Mouse (Mus musculus) CH12.LX (cell line): Measurements from ENCODE around the gene Sdccag8.

ENCODE experiments used
- BHLHE40 ChIP-seq: IDR thresholded peaks from 2 replicates; pipeline ENCODE4 v1.6.1; 2011; ENCODE audit warnings: mild to moderate bottlenecking, low read depth, low read length, improper control_type of control experiment
- CHD2 ChIP-seq: IDR thresholded peaks from 2 replicates; pipeline ENCODE4 v1.6.1; 2011; ENCODE audit warnings: low read length, improper control_type of control experiment
- MXI1 ChIP-seq: IDR thresholded peaks from 2 replicates; pipeline ENCODE4 v1.6.1; 2011; ENCODE audit warnings: mild to moderate bottlenecking, low read depth, low read length, improper control_type of control experiment
- NRF1 ChIP-seq: IDR thresholded peaks from 2 replicates; pipeline ENCODE4 v1.6.1; 2014; ENCODE audit warnings: low read depth, mild to moderate bottlenecking, inconsistent platforms, low read length, improper control_type of control experiment, moderate library complexity
- POLR2A ChIP-seq: IDR thresholded peaks from 2 replicates; pipeline ENCODE4 v1.6.1; 2011; ENCODE audit warnings: low read depth, mild to moderate bottlenecking, improper control_type of control experiment, low read length
- RCOR1 ChIP-seq: conservative IDR thresholded peaks from 2 replicates; pipeline ENCODE4 v1.6.1; 2012; ENCODE audit warnings: low read depth, mild to moderate bottlenecking, inconsistent platforms, low read length, improper control_type of control experiment

DNA sequence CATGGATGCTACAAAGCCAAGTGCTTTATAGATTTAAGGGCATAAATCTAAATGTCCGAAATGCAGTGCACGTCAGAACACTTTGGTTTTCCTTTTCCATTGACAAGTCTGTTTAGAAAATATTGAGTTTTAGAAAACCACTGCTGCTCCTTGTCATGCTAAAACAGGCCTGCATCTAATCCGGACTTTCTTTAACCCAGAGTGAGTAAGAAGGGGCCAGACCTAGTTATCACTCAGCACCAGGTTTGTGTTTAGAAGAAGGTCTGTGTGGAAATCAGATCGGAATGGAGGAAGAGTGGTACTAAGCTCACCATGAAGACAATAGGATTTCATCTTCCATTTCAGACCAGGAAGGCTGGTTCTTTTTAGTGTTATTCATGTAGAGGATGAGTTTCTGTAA lies 8.5 kb downstream of the Sdccag8 start:
- TF ChIP-seq POLR2A = no peak
- TF ChIP-seq MXI1 = no peak
- TF ChIP-seq RCOR1 = no peak
- no peak for TF ChIP-seq CHD2
- no peak for TF ChIP-seq BHLHE40
- TF ChIP-seq NRF1 = no peak
